Mouse (Mus musculus): ENCODE data around the gene Golph3l.
A peak's percentile ranks its signal among the peaks of the same experiment; 100 is the strongest.

The Golph3l gene

DNA sequence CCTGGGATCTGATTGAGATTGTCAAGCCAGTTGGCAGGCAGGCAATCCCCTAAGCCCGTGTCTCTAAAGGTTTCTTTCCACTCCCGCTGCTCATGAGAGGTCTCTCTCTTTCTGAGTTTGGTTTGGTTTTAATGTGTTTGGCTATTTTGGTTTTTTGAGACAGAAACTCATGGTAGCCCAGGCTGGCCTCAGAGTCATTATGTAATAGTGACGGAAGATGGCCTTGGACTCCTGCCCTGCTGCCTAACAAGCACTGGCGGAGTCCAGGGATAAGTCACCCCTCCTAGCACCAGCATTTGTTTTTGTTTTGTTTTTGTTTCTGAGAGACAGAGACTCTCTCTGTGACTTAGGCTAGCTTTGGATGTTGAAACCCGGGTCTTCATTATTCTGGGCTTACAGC lies 66.7 kb downstream of the Golph3l start:
- no peak for DNase-seq (ENCODE audit: low read depth, low spot score)

DNA sequence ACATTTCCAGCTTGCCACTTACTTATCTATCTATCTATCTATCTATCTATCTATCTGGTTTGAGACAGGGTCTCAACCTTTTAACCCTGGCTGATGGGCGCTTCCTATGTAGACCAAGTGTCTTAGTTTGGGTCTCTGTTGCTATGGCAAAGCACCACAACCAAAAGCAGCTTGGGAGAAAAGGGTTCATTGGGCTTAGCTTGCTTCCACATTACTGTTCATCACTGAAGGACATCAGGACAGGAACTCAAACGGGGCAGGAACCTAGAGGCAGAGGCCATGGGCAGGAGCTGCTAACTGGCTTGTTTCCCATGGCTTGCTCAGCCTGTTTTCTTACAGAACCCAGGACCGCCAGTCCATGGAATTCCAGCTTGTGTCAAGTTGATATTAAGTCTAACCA lies 68.4 kb downstream of the Golph3l start:
- DNase-seq (ENCODE audit: low read depth, low spot score) = no peak

DNA sequence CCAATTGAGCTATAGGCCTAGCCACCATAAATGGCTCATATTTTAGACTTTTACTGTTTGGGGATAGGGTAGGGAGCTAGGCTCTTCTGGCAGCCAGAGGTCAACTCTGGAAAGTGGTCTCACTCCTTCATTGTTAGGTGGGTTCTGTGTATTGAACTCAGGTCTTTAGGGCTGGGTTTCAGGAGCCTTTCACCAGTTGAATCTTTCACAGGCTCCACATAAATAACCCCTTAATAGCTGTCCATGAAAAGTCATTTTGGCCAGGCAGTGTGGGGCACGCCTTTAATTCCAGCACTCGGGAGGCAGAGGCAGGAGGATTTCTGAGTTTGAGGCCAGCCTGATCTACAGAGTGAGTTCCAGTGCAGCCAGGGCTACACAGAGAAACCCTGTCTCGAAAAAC lies 69.0 kb downstream of the Golph3l start:
- no peak for DNase-seq (ENCODE audit: low read depth, low spot score)

DNA sequence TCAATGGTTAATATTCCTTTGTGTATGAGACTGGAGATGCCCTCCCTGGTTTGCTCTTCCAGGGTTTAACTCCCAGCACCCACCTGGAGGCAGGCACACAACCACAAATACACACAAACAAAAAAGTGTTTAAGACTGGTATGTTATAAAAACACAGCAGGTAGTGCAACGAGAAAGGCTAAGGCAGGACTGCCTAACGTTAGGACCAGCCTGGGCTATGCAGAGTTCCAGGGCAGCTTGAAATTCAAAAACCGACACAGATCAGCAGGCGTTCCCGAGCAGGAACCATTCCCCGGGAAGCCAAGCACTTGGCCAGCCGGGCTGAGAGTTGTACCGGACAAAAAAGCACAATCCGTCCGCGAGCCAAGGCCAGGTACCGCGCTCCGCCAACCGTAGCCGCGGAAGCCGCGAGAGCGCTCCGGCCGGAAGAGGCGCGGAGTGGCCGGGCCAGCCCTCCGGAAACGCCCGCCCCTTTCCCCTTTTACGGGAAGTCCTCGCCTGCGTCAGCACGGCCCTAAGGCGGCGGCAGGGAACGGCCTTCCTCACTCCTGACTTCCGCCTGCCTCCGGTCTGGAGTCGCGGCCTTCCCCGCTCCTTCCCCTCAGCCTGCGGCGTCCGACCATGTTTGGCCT lies 69.6 kb downstream of the Golph3l start, which contains the start of gene Mcl1:
Gene Mcl1, plus strand, starts transcription at position 553 of the 632 bp plus-strand sequence.
- DNase-seq (ENCODE audit: low read depth, low spot score) = peak; percentile 92

DNA sequence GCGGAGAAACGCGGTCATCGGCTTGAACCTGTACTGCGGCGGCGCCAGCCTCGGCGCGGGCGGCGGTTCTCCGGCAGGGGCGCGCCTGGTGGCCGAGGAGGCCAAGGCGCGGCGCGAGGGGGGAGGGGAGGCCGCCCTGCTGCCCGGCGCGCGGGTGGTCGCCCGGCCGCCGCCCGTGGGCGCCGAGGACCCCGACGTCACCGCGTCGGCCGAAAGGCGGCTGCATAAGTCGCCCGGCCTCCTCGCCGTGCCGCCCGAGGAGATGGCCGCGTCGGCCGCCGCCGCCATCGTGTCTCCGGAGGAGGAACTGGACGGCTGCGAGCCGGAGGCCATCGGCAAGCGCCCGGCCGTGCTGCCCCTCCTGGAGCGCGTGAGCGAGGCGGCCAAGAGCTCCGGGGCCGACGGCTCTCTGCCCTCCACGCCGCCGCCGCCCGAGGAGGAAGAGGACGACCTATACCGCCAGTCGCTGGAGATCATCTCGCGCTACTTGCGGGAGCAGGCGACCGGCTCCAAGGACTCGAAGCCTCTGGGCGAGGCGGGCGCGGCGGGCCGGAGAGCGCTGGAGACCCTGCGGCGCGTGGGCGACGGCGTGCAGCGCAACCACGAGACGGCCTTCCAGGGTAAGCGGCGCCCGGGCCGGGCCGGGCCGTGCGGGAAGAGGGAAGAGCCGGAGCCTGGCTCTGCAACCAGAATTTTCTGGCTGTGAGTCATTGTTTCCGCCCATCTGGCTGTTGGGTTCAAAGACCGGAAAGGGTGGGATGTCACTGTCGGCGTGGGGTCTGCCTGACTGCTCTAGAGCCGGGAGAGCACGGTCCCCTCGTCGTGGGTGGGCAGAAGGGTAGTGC lies 70.4 kb downstream of the Golph3l start:
- peak; percentile 86 for DNase-seq (ENCODE audit: low read depth, low spot score)

DNA sequence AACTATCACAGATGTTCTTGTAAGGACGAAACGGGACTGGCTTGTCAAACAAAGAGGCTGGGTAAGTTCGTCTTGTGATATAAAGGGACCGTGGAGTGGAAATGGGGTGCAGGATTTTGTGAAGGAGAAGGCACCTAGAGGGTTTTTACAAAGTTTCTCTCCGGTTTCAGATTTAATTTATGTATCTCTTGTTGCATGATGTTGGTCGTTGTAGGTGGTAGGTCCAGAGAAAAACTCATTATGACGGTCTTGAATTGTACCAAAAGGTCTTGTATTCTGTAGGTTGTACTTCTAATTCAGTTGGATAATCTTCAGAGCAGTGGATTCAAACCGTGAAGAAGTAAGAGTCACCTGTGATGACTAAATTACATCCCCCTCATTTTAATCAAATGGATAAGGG lies 71.2 kb downstream of the Golph3l start:
- DNase-seq (ENCODE audit: low read depth, low spot score) = no peak

DNA sequence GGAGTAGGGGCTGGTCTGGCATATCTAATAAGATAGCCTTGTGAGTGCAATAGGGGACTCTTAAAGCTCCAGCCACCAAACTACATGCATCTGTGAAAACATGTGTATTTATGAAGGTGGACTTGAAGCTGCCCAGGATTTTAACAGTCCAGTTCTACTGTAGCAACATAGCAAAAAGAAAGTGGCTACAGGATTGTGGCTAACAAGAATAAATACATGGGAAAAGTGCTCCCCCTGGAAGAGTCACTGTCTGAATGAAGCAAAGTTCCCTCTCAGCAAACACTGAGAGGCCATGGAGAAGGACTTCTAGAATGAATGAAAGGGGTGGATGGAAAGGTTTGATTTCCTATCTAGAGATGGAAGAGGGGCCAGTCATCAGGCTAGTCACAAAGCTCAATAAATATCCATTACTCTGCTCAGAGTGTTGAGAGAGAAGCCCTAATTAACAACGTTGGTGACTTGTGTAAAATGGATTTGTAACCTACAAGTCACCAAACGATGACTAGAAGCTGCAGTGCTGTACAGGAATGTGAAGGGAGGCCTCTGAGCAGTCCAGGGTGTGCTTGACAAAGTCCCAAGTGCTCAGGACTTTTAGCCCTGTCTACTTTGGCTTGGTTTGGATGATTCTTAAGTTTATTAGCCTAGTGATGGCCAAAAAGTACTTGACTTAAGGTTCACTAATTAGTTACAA lies 72.2 kb downstream of the Golph3l start:
- DNase-seq (ENCODE audit: low read depth, low spot score) = peak; percentile 44

DNA sequence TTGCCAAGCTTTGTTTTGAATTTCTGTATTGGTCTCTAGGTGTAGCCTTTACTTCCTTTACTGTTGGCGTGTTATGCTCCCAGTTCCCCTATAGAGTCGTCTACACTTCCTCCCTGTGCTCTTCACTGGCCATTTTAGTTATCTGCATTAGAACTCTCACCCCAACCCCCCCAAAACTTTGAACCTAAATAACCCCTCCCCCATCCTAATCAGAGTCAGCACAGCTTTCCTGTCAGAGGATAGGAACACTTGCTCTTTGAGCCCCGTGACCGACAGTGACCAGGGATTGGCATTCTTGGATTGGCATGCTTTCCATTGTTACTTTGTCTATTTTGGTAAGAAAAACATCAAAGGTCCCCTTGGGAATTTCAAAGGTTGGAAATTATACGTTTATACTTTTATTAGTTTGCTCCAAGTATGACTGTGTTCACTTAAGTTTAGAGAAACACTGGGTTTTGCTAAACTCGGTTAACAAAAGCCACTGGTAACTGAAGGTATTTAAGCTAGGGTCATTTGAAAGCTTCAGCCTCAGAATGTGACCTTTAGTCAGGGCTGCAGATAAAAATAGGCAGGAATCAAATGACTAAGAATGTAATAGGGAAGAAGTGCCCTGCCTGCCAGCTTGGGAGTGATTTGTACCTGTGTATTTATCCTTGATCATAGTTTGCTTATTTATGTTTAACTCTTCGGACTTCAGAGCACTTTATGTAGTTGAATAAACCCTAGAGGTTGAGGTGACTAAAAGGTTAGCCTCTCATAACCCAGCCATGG lies 73.4 kb downstream of the Golph3l start:
- DNase-seq (ENCODE audit: low read depth, low spot score) = peak; percentile 41

DNA sequence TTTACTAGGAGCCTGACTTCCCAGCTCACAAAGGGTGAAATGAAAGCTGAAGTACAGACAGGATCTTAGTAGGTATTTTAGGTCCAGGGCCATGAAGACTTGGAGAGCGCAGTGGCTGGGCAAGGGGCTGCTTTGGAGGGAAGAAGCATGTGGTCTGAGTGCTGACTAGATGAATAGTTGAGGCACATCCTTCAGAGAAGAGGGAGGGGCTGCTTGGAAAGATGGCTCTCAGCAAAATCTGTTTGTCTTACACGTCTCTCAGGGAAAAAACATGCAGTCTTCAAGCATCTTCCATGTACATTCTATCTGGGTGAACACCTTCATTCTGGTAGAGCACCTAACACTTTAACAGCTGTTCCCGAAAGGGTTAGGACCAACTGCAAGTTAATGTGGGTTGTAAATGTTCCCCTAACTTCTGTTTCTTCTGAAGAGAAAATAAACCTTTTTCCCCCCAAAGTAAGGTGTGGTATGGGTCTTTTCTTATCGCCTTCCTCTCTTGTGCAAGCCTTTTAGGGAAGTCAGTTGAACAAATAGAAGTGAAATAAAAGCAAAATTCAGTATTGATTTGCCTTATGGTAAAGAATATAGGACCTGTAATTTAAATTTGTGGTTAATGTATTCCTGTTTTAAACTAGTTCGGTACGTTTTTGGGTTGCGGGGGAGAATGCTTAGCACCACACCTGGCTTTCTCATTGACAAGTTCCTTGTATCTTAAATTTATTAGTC lies 74.2 kb downstream of the Golph3l start:
- DNase-seq (ENCODE audit: low read depth, low spot score) = peak; percentile 31

DNA sequence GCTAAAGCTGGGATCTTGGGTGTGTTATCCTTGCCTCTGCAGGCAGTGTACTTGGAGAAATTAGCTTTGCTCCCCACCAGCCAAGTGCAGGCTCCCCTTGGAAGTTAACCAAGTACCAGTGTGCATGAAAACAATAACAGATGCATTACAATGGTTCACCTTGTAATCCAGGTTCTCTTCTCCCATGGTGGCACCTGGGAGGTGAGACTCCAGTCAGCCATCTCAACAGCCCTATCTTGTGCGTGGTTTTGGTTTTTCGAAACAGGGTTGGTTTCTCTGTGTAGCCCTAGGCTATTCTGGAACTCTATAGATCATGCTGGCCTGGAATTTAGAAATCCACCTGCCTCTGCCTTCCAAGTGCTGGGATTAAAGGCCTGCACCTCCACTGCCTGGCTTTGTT lies 74.8 kb downstream of the Golph3l start:
- peak; percentile 44 for DNase-seq (ENCODE audit: low read depth, low spot score)

DNA sequence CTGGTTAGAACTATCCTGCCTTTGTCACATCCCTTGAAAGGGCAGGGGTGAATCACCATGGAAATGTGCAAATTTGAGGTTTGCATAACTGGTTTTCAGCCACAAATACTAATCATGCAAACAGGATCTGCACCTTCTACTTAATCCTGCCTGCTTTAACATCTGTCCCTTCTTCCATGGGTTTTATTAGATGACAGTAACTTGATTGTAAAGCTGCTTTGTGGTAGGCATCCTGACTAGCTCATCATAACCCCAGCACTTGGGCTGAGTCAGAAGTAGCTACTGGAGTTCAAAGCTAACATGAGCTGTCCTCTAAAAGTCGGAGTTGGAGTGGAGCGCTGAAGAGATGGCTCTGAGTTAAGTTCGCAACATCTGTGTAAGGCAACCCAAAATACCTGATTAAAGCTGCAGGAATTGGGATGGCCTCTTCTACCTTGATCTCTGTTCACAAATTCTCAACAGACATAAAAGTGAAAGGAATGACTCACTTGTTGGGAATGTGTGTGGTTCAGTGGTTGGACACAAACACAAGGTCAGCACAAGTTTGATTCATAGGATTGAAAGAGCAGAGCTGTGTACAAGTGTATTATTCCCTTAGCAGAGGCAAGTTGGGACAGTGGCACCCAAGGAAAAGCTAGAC lies 75.4 kb downstream of the Golph3l start:
- DNase-seq (ENCODE audit: low read depth, low spot score) = peak; percentile 94

DNA sequence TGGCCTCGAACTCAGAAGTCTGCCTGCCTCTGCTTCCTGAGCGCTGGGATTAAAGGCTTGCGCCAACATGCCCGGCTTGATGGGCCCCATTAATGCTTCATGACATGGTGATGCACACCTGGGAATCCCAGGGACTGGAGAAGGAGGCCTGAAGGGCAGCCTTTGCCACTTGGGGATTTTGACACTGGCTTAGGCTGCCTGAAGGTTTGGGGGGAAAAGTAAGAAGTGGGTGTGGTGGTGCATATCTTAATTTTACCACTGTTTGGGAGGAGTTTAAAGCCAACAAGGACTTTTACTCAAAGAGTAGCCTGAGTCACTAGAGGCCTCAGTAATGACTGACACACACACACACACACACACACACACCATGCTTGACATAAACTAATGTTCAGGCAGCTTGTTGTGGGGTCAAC lies 76.2 kb downstream of the Golph3l start:
- DNase-seq (ENCODE audit: low read depth, low spot score) = peak; percentile 43

DNA sequence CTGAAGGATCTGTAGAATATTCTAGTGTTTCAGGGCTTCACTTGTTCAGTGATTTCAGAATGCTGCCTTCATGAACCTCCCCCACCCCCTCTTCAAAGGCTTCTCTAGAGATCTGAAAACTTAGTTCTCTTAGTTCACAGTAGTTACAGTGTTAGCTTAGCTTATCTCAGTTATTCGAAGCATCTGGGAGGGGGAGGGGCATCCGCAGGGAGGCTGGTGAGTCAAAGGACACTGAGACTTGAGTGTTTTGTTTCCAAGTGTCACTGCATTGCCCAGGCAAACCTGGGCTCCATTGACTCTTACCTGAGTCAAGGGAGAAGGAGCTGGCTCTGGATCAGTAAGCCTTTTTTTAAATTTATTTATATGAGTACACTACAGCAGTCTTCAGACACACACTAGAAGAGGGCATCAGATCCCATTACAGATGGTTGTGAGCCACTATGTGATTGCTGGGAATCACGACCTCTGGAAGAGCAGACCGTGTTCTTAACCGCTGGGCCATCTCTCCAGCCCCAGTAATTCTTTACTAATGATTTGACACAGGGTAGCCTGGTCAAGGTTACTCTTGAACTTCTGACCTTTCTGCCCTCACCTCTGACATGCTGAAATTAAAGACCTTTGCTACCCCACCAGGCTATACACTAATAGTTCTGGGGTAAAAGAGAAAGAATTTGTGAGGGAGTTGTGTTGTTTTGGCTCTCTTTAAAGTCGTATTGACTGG lies 77.5 kb downstream of the Golph3l start:
- peak; percentile 78 for DNase-seq (ENCODE audit: low read depth, low spot score)

DNA sequence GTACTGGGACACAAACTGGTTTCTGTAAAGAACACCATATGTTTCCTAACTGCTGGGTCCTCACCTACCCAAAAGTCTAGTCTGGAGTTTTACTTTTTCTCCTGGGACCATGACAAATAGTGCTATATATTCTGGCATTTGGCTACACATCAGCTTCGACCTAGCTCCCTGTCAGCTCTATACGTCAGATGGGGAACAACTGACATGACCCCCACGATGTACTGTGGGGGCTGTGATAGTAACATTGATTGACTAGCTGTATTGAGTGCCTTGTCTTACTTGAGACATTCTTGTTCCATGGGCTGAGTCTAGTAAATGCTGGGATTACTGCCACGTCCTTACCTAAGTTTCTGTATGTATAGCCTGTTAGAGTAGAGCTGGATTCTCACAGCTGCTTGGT lies 78.8 kb downstream of the Golph3l start:
- DNase-seq (ENCODE audit: low read depth, low spot score) = no peak

DNA sequence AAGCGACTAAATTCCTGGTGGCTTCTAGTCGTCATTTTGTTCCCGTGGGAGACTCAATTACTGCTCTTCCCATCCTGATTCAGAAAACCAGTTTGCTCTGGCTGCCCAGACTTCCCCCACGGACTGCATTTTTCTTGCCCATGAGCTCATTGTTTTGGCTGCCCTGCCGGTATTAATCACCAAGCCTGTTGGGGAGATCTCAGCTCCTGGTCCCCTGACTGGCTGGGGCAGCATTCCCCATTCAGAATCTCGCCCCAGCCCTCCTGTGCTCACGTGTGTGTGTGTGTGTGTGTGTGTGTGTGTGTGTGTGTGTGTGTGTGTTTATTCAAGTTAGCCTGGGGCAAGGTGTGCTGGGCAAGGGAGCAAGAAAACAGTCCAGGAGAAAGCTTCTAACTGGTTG lies 79.3 kb downstream of the Golph3l start:
- DNase-seq (ENCODE audit: low read depth, low spot score) = peak; percentile 98

All from 3T3-L1 (cell line).